Mouse (Mus musculus) cortical plate, adult 2 months (tissue): ENCODE results near the gene Nradd.

Experiments
- CTCF ChIP-seq: fragments of 200-500 bp; IDR thresholded peaks from 2 replicates; pipeline ENCODE4 v1.5.1; 2011; ENCODE audit warnings: mild to moderate bottlenecking, control low read depth, low read length; ENCODE audit not compliant: insufficient read depth; ENCODE audit errors: extremely low read depth
- POLR2A ChIP-seq: fragments of 200-500 bp; IDR thresholded peaks from 2 replicates; pipeline ENCODE4 v1.6.1; 2011; ENCODE audit warnings: mild to moderate bottlenecking, low read length, control low read depth; ENCODE audit not compliant: insufficient read depth; ENCODE audit errors: extremely low read depth

DNA sequence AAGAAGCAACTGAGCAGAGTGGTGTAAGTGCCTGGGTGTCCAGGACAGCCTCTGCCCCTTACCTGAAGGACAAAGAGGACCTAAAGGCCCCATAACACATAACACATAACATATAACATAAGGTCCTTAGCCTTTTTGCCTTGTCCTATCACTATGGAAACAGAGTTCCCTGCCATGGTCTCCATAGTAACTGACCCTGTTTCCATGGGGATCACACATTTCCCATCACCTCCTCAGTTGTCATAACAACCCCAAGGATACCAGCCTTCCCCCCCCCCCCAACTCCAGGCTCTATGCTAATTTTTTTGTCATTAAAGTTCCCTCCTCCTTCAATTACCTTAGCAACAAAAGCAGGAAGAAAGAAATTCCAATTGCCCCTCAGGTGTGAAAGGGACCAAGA, 25.5 kb upstream of the Nradd start:
- TF ChIP-seq POLR2A (no peak), CTCF (no peak)
